Mouse (Mus musculus) frontal cortex, postnatal 14 days (tissue): ENCODE results near the gene Fam216a.

Experiments
- DNase-seq, 2 experiments: peaks; one replicate each; pipeline ENCODE4 v3.0.0; 2022; ENCODE audit warnings: low spot score in 2 of 2

Gene Fam216a

GRCm38 (mm10) chr5:122391178-122391785, 19.1 kb upstream of the Fam216a start:
- DNase-seq, result no peak

GRCm38 (mm10) chr5:122390671-122391070, 18.5 kb upstream of the Fam216a start:
- no peak for DNase-seq

GRCm38 (mm10) chr5:122390006-122390405, 17.8 kb upstream of the Fam216a start:
- no peak for DNase-seq

- DNase-seq, result peak; percentile 68
Observed at GRCm38 (mm10) chr5:122379374-122380155, 7.4 kb upstream of the Fam216a start.

GRCm38 (mm10) chr5:122378171-122378570, 6.0 kb upstream of the Fam216a start:
- DNase-seq, result no peak

- no peak for DNase-seq
Observed at GRCm38 (mm10) chr5:122377101-122377833, 5.1 kb upstream of the Fam216a start.

- DNase-seq, result no peak
Observed at GRCm38 (mm10) chr5:122372878-122373277, 714 bp upstream of the Fam216a start.

- DNase-seq, result no peak
Observed at GRCm38 (mm10) chr5:122371591-122372191, 473 bp downstream of the Fam216a start, which contains the start of gene Gpn3. Gpn3 (plus strand) TSS chr5:122371876.

- DNase-seq, result no peak
Observed at GRCm38 (mm10) chr5:122354492-122355067, 17.6 kb downstream of the Fam216a start.

- DNase-seq, result peak; percentile 95 to 98
Observed at GRCm38 (mm10) chr5:122353807-122354491, 18.2 kb downstream of the Fam216a start, which contains the start of the genes Rad9b and Vps29. Rad9b (minus strand) TSS chr5:122354233. Vps29 (plus strand) TSS chr5:122354369.

GRCm38 (mm10) chr5:122345777-122346176, 26.4 kb downstream of the Fam216a start:
- no peak for DNase-seq

- DNase-seq, result peak in 1 of 2 experiments; percentile 63
Observed at GRCm38 (mm10) chr5:122344260-122344659, 27.9 kb downstream of the Fam216a start.

GRCm38 (mm10) chr5:122343768-122344167, 28.4 kb downstream of the Fam216a start:
- no peak for DNase-seq

- DNase-seq, result no peak
Observed at GRCm38 (mm10) chr5:122342874-122343273, 29.3 kb downstream of the Fam216a start.

- no peak for DNase-seq
Observed at GRCm38 (mm10) chr5:122336554-122337294, 35.4 kb downstream of the Fam216a start.

- no peak for DNase-seq
Observed at GRCm38 (mm10) chr5:122334682-122335081, 37.5 kb downstream of the Fam216a start.

GRCm38 (mm10) chr5:122330269-122330668, 41.9 kb downstream of the Fam216a start:
- no peak for DNase-seq

GRCm38 (mm10) chr5:122327283-122327682, 44.9 kb downstream of the Fam216a start:
- no peak for DNase-seq

- DNase-seq, result no peak
Observed at GRCm38 (mm10) chr5:122325477-122325876, 46.7 kb downstream of the Fam216a start.
